Mouse (Mus musculus) intestine, embryonic 16.5 days (tissue): ENCODE measurements around the gene Whrn. TPM values are rescaled to one million over a fixed set of nuclear protein-coding genes. Genes with fewer than 3 reads are reported as not detected.
A peak's percentile ranks its signal among the peaks of the same experiment; 100 is the strongest.

ENCODE experiments used
- ATAC-seq: fragments of 200-750 bp; cut with Nextera tagmentation; 2 replicates; pipeline ENCODE4 v1.8.0; 2017; ENCODE audit warnings: moderate TSS enrichment, moderate library complexity
- H3K27ac ChIP-seq: fragments of 300-500 bp; sonication (generic); 2 replicates; pipeline ENCODE4 v1.5.1; 2014; ENCODE audit warnings: mild to moderate bottlenecking, low read length
- H3K27me3 ChIP-seq: fragments of 300-500 bp; sonication (generic); replicated peaks from 2 replicates; pipeline ENCODE4 v1.6.1; 2014; ENCODE audit warnings: low read length, control low read depth, mixed read lengths; ENCODE audit not compliant: control insufficient read depth, insufficient read depth
- H3K36me3 ChIP-seq: fragments of 300-500 bp; sonication (generic); 2 replicates; pipeline ENCODE4 v1.6.1; 2014; ENCODE audit warnings: low read length, control low read depth; ENCODE audit not compliant: control insufficient read depth, insufficient read depth
- H3K4me1 ChIP-seq: fragments of 300-500 bp; sonication (generic); 2 replicates; pipeline ENCODE4 v1.6.1; 2014; ENCODE audit warnings: low read length, control low read depth, mixed read lengths; ENCODE audit not compliant: control insufficient read depth, insufficient read depth
- H3K4me2 ChIP-seq: fragments of 300-500 bp; sonication (generic); 2 replicates; pipeline ENCODE4 v1.6.1; 2014; ENCODE audit warnings: low read depth, low read length, control low read depth
- H3K4me3 ChIP-seq: fragments of 300-500 bp; sonication (generic); 2 replicates; pipeline ENCODE4 v1.5.1; 2014; ENCODE audit warnings: mild to moderate bottlenecking, low read length
- H3K9ac ChIP-seq: fragments of 300-500 bp; sonication (generic); 2 replicates; pipeline ENCODE4 v1.6.1; 2014; ENCODE audit warnings: low read depth, low read length
- H3K9me3 ChIP-seq: fragments of 300-500 bp; sonication (generic); 2 replicates; pipeline ENCODE4 v1.6.1; 2016; ENCODE audit warnings: low read length, control low read depth; ENCODE audit not compliant: control insufficient read depth
- WGBS: fragments of 180-500 bp; shearing (Covaris S2); extraction: QIAGEN DNeasy Blood & Tissue Kit; methylation state at CpG from one replicate; pipeline ENCODE4 v1.1.7; 2014; 5-methylcytosine and 5-hydroxymethylcytosine counted together
- polyA plus RNA-seq: library from polyadenylated mRNA; unstranded; fragments of >200 nt; fragmentation: Nextera tagmentation; extraction: Ambion mirVana; gene quantifications from 2 replicates; pipeline ENCODE4 v1.2.1, GENCODE M21; 2015

Whrn gene
- polyA plus RNA-seq, 1 experiment from 2014 or later = 2.9 TPM

- Histone ChIP-seq H3K9ac (no peak overlapping the region), H3K9me3 (no peaks in the 10 kb centered on the region), H3K27ac (no peak overlapping the region), H3K4me3 (no peak overlapping the region), H3K36me3 (no peaks in the 10 kb centered on the region), H3K27me3 (no peaks in the 10 kb centered on the region), H3K4me1 (peaks cover 12% of the 10 kb centered on the region), H3K4me2 (no peak overlapping the region)
- WGBS = 54% methylated on average over 7 of the region's 7 CpGs
- no peak for ATAC-seq
Measured at GRCm38 (mm10) chr4:63483741-63484140, 12.1 kb downstream of the Whrn start.

DNA sequence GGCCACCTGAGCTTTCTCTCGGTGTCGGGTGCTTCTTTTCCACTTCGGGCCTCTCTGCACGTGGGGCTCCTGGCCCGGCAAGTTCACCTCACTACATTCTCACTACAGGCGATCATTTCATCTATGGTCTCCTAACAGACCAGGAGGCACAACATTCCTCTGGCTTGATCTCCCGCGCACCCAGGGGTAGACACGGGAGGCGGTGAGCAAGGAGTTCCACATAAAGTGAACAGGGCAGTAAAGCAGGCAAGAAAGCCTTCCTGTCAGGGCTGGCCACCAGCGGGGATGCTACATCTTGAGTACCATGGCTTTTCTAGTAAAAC lies 15.0 kb downstream of the Whrn start:
- no peaks in the 10 kb centered on the region for H3K27me3 ChIP-seq
- H3K4me2 ChIP-seq = peak overlapping the region; percentile 26; the same call in 1 of the 2 replicates
- WGBS = 39% methylated on average over 11 of the region's 11 CpGs
- H3K4me3 ChIP-seq = no peak overlapping the region
- peak overlapping the region; percentile 50; the same call in 1 of the 2 replicates for H3K9ac ChIP-seq
- no peaks in the 10 kb centered on the region for H3K36me3 ChIP-seq
- H3K9me3 ChIP-seq = no peaks in the 10 kb centered on the region
- H3K4me1 ChIP-seq = peaks cover 9% of the 10 kb centered on the region
- peak overlapping the region; percentile 81 for H3K27ac ChIP-seq
- no peak; the same call in 1 of the 2 replicates for ATAC-seq

- 34% methylated on average over 11 of the region's 11 CpGs for WGBS
- no peaks in the 10 kb centered on the region for H3K27me3 ChIP-seq
- H3K4me1 ChIP-seq = peaks cover 9% of the 10 kb centered on the region
- peak overlapping the region; percentile 26; the same call in 1 of the 2 replicates for H3K4me2 ChIP-seq
- H3K36me3 ChIP-seq = no peaks in the 10 kb centered on the region
- H3K4me3 ChIP-seq = no peak overlapping the region
- H3K27ac ChIP-seq = peak overlapping the region; percentile 81
- no peaks in the 10 kb centered on the region for H3K9me3 ChIP-seq
- H3K9ac ChIP-seq = peak overlapping the region; percentile 50; the same call in 1 of the 2 replicates
- ATAC-seq = peak; percentile 84
Measured at GRCm38 (mm10) chr4:63480098-63480844, 15.5 kb downstream of the Whrn start.

DNA sequence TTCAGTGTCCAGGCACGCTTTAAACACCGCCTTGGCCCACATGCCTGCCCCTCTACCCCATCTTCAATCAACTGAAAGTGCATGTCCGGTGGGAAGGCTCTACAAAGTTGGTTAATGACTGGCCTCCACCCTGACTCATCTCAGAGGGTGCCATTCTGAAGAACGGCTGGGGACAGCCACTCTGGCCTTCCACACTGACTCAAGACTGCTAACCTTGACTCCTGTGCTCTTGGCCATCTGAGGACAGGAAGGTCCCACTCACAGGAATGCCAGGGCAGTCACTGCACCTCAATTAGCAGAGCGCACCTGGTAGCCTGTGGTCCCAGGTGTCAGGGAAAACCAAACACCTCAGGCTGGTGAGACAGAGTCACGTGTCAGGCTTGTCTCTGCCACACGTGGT lies 17.8 kb downstream of the Whrn start:
- Histone ChIP-seq H3K9ac (no peak overlapping the region), H3K36me3 (no peaks in the 10 kb centered on the region), H3K27me3 (no peaks in the 10 kb centered on the region), H3K4me1 (peaks cover 11% of the 10 kb centered on the region), H3K27ac (no peak overlapping the region), H3K4me3 (no peak overlapping the region), H3K9me3 (no peaks in the 10 kb centered on the region), H3K4me2 (no peak overlapping the region)
- ATAC-seq = no peak
- 73% methylated on average over 7 of the region's 7 CpGs for WGBS

DNA sequence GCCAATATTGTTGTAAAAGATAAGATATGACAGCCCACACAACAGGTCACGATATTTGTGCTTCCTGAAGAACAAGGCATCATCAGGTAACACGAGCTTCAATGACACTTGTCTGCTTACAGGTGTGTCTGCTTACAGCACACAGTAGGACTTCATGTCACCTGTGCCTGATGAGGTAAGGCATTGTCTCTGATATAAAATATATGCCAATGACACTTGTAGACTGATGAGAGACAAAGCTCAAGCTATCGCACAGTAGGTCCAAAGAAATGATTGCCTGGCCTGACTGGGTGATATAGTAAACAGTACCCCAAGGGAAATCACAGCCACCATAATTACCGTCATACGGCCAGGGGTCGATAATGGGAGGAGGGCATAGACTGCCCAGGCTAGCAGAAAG lies 18.9 kb downstream of the Whrn start:
- H3K9ac ChIP-seq = no peak overlapping the region
- H3K4me3 ChIP-seq = no peak overlapping the region
- no peak overlapping the region for H3K4me2 ChIP-seq
- no peak overlapping the region for H3K27ac ChIP-seq
- H3K4me1 ChIP-seq = peaks cover 11% of the 10 kb centered on the region
- no peaks in the 10 kb centered on the region for H3K36me3 ChIP-seq
- no peaks in the 10 kb centered on the region for H3K9me3 ChIP-seq
- 86% methylated on average over 6 of the region's 6 CpGs for WGBS
- no peaks in the 10 kb centered on the region for H3K27me3 ChIP-seq
- no peak for ATAC-seq

GRCm38 (mm10) chr4:63475208-63475607 lies 20.6 kb downstream of the Whrn start:
- 66% methylated on average over 3 of the region's 3 CpGs for WGBS
- no peak for ATAC-seq
- H3K27me3 ChIP-seq = no peaks in the 10 kb centered on the region
- H3K4me2 ChIP-seq = no peak overlapping the region
- H3K9me3 ChIP-seq = no peaks in the 10 kb centered on the region
- H3K27ac ChIP-seq = no peak overlapping the region
- H3K4me1 ChIP-seq = peaks cover 5% of the 10 kb centered on the region; the same call in 1 of the 2 replicates
- no peaks in the 10 kb centered on the region for H3K36me3 ChIP-seq
- H3K9ac ChIP-seq = no peak overlapping the region
- no peak overlapping the region for H3K4me3 ChIP-seq

GRCm38 (mm10) chr4:63474439-63474838 lies 21.4 kb downstream of the Whrn start:
- no peaks in the 10 kb centered on the region for H3K36me3 ChIP-seq
- 0 out of 2 replicates have a peak, but pooled peaks cover 2% of the 10 kb centered on the region for H3K4me1 ChIP-seq
- WGBS = 33% methylated on average over 2 of the region's 2 CpGs
- no peaks in the 10 kb centered on the region for H3K27me3 ChIP-seq
- ATAC-seq = no peak
- H3K9ac ChIP-seq = no peak overlapping the region
- H3K9me3 ChIP-seq = no peaks in the 10 kb centered on the region
- no peak overlapping the region for H3K27ac ChIP-seq
- no peak overlapping the region for H3K4me2 ChIP-seq
- H3K4me3 ChIP-seq = no peak overlapping the region

DNA sequence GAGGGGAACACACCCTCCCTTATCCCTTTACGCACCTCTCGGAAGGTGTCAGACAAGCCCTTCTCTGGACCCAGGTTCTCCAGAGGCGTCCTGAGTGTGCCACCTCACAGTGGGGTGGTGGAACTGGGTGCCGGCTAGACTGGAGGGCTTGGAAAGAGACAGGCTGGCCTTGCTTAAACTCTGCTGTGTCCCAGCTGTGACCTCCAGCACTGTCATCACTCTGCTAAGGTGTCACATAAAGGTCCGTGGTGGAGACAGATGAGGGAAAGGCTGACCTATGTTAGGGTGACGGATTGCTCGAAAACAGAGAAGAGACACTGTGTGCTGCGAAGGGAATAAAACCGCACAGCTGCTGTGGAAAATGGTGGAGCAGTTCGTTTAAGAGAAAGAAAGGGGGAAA lies 28.5 kb downstream of the Whrn start:
- H3K36me3 ChIP-seq = no peaks in the 10 kb centered on the region
- H3K4me1 ChIP-seq = peaks cover 3% of the 10 kb centered on the region; the same call in 1 of the 2 replicates
- H3K9me3 ChIP-seq = no peaks in the 10 kb centered on the region
- H3K27me3 ChIP-seq = no peaks in the 10 kb centered on the region
- no peak overlapping the region for H3K4me2 ChIP-seq
- no peak overlapping the region for H3K4me3 ChIP-seq
- no peak overlapping the region for H3K27ac ChIP-seq
- no peak overlapping the region for H3K9ac ChIP-seq
- 58% methylated on average over 10 of the region's 10 CpGs for WGBS
- ATAC-seq = no peak

GRCm38 (mm10) chr4:63466192-63466591 lies 29.6 kb downstream of the Whrn start:
- no peak for ATAC-seq

More at GRCm38 (mm10) chr4:63466192-63466591, 29.6 kb downstream of the Whrn start:
- H3K9ac ChIP-seq = no peak overlapping the region
- no peaks in the 10 kb centered on the region for H3K27me3 ChIP-seq
- H3K9me3 ChIP-seq = no peaks in the 10 kb centered on the region
- H3K4me2 ChIP-seq = no peak overlapping the region
- no peaks in the 10 kb centered on the region for H3K36me3 ChIP-seq
- H3K27ac ChIP-seq = no peak overlapping the region
- WGBS = 73% methylated on average over 6 of the region's 6 CpGs
- peaks cover 5% of the 10 kb centered on the region; the same call in 1 of the 2 replicates for H3K4me1 ChIP-seq
- no peak overlapping the region for H3K4me3 ChIP-seq
